Mouse (Mus musculus) urinary bladder, postnatal 14 days (tissue): ENCODE results near the gene Cd28.

Source experiments
- DNase-seq: peaks from one replicate; pipeline ENCODE4 v3.0.0; 2021; ENCODE audit warnings: low spot score

Gene Cd28

GRCm38 (mm10) chr1:60750201-60750765, 33.7 kb downstream of the Cd28 start:
- no peak for DNase-seq

- no peak for DNase-seq
Measured at GRCm38 (mm10) chr1:60751011-60751410, 34.4 kb downstream of the Cd28 start.

- DNase-seq, result no peak
Measured at GRCm38 (mm10) chr1:60752986-60753385, 36.4 kb downstream of the Cd28 start.

GRCm38 (mm10) chr1:60753981-60754380, 37.4 kb downstream of the Cd28 start:
- DNase-seq, result no peak

- no peak for DNase-seq
Measured at GRCm38 (mm10) chr1:60755391-60756243, 39.0 kb downstream of the Cd28 start.

GRCm38 (mm10) chr1:60757631-60758030, 41.0 kb downstream of the Cd28 start:
- DNase-seq, result no peak

- DNase-seq, result no peak
Measured at GRCm38 (mm10) chr1:60758226-60758625, 41.6 kb downstream of the Cd28 start.

- DNase-seq, result no peak
Measured at GRCm38 (mm10) chr1:60759563-60760335, 43.1 kb downstream of the Cd28 start.

GRCm38 (mm10) chr1:60760475-60760874, 43.9 kb downstream of the Cd28 start:
- no peak for DNase-seq

- no peak for DNase-seq
Measured at GRCm38 (mm10) chr1:60761528-60762171, 45.0 kb downstream of the Cd28 start.

- DNase-seq, result no peak
Measured at GRCm38 (mm10) chr1:60762451-60762850, 45.9 kb downstream of the Cd28 start.

GRCm38 (mm10) chr1:60762916-60763315, 46.3 kb downstream of the Cd28 start:
- DNase-seq, result no peak

GRCm38 (mm10) chr1:60771771-60772170, 55.2 kb downstream of the Cd28 start:
- no peak for DNase-seq

- no peak for DNase-seq
Measured at GRCm38 (mm10) chr1:60773231-60773630, 56.6 kb downstream of the Cd28 start.

GRCm38 (mm10) chr1:60776166-60776565, 59.6 kb downstream of the Cd28 start:
- no peak for DNase-seq

GRCm38 (mm10) chr1:60776906-60777305, 60.3 kb downstream of the Cd28 start:
- DNase-seq, result no peak

- DNase-seq, result peak; percentile 11
Measured at GRCm38 (mm10) chr1:60778465-60779115, 62.0 kb downstream of the Cd28 start.

GRCm38 (mm10) chr1:60779176-60779575, 62.6 kb downstream of the Cd28 start:
- no peak for DNase-seq

- no peak for DNase-seq
Measured at GRCm38 (mm10) chr1:60781666-60782065, 65.1 kb downstream of the Cd28 start.

GRCm38 (mm10) chr1:60793717-60794116, 77.1 kb downstream of the Cd28 start:
- no peak for DNase-seq

- DNase-seq, result no peak
Measured at GRCm38 (mm10) chr1:60795677-60796205, 79.1 kb downstream of the Cd28 start.
